Mouse (Mus musculus) embryonic facial prominence, embryonic 14.5 days (tissue): ENCODE results near the gene Acly. TPM values are rescaled to one million over a fixed set of nuclear protein-coding genes. Genes with fewer than 3 reads are reported as not detected.

Experiments used
- ATAC-seq: fragments of 200-750 bp; cut with Nextera tagmentation; 2 replicates; pipeline ENCODE4 v1.8.0; 2017; ENCODE audit warnings: low read depth, moderate number of reproducible peaks, moderate TSS enrichment
- DNase-seq: peaks from one replicate; pipeline ENCODE4 v3.0.0-alpha.2; 2015; ENCODE audit warnings: low spot score
- H3K27ac ChIP-seq: fragments of 300-500 bp; sonication (generic); replicated peaks from 2 replicates; pipeline ENCODE4 v1.5.1; 2014; ENCODE audit warnings: low read depth, mild to moderate bottlenecking, low read length, moderate library complexity
- H3K27me3 ChIP-seq: fragments of 300-500 bp; sonication (generic); replicated peaks from 2 replicates; pipeline ENCODE4 v1.6.1; 2014; ENCODE audit warnings: low read length; ENCODE audit not compliant: control insufficient read depth, insufficient read depth
- H3K36me3 ChIP-seq: fragments of 300-500 bp; sonication (generic); 2 replicates; pipeline ENCODE4 v1.6.1; 2014; ENCODE audit warnings: low read length, mixed read lengths; ENCODE audit not compliant: control insufficient read depth, insufficient read depth
- H3K4me1 ChIP-seq: fragments of 300-500 bp; sonication (generic); 2 replicates; pipeline ENCODE4 v1.6.1; 2014; ENCODE audit warnings: antibody characterized with exemption, low read length; ENCODE audit not compliant: control insufficient read depth, insufficient read depth
- H3K4me2 ChIP-seq: fragments of 300-500 bp; sonication (generic); 2 replicates; pipeline ENCODE4 v1.6.1; 2014; ENCODE audit warnings: low read depth, mild to moderate bottlenecking, low read length, moderate library complexity, mixed read lengths
- H3K4me3 ChIP-seq: fragments of 300-500 bp; sonication (generic); 2 replicates; pipeline ENCODE4 v1.5.1; 2014; ENCODE audit warnings: low read depth, mild to moderate bottlenecking, low read length
- H3K9ac ChIP-seq: fragments of 300-500 bp; sonication (generic); 2 replicates; pipeline ENCODE4 v1.6.1; 2014; ENCODE audit warnings: low read depth, mild to moderate bottlenecking, low read length, moderate library complexity, mixed read lengths
- H3K9me3 ChIP-seq: fragments of 300-500 bp; sonication (generic); 2 replicates; pipeline ENCODE4 v1.6.1; 2016; ENCODE audit warnings: low read length; ENCODE audit not compliant: control insufficient read depth
- WGBS: fragments of 180-500 bp; shearing (Covaris S2); extraction: QIAGEN DNeasy Blood & Tissue Kit; methylation state at CpG from one replicate; pipeline ENCODE4 v1.1.7; 2014; 5-methylcytosine and 5-hydroxymethylcytosine counted together
- polyA plus RNA-seq: library from polyadenylated mRNA; unstranded; fragments of >200 nt; fragmentation: Nextera tagmentation; extraction: Ambion mirVana; gene quantifications from 2 replicates; pipeline ENCODE4 v1.2.1, GENCODE M21; 2014

Acly gene
- polyA plus RNA-seq, 1 experiment from 2014 or later, result 114 TPM

DNA sequence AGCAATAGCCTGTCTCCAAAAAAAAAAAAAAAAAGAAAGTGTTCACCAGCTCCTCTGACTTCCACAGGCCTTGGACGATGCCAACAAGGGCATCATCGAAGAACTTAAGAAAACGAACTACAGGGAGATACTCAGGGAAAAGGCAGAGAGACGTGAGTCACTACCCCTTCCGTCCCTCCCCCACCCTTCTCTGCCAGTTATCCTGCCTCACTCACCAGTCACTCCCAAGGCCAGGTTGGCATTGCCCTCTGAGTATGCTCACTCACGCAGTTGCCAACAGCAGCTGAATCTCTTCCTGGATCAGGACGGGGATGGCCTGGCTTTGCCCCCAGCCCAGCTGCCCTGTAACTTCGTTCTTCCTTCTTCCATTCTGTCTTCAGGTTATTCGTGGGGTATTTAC, 42.0 kb upstream of the Acly start:
- peaks cover 10% of the 10 kb centered on the region; the same call in 1 of the 2 replicates for H3K27me3 ChIP-seq
- DNase-seq, result no peak
- ATAC-seq, result no peak
- H3K4me3 ChIP-seq, result no peak overlapping the region
- H3K9ac ChIP-seq, result no peak overlapping the region
- H3K27ac ChIP-seq, result no peak overlapping the region
- H3K4me2 ChIP-seq, result no peak overlapping the region
- H3K36me3 ChIP-seq, result no peaks in the 10 kb centered on the region
- H3K4me1 ChIP-seq, result peaks cover 4% of the 10 kb centered on the region; the same call in 1 of the 2 replicates
- H3K9me3 ChIP-seq, result no peaks in the 10 kb centered on the region
- WGBS, result 60% methylated on average over 9 of the region's 9 CpGs

DNA sequence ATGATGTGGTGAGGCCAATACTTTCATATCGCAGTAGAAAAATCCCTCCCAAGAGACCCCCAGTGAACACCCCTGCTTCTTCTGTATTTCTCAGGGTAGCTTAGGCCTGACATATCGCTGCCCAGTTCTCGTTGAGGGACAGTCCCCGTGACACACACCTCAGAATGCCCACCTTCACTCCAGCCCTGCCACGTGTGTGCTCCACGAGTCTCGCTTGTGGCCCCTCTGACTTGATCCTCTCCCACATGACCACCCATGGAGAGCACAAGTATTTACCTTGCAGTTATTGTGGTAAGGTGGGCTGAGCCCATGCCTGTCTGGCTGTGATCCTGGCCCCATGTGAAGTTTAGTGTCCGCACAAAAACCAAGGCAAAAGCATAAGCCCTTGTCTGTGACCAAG, 40.9 kb upstream of the Acly start:
- no peak overlapping the region for H3K27ac ChIP-seq
- peaks cover 10% of the 10 kb centered on the region; the same call in 1 of the 2 replicates for H3K27me3 ChIP-seq
- no peak overlapping the region for H3K9ac ChIP-seq
- DNase-seq (no peak), ATAC-seq (no peak)
- WGBS, result 80% methylated on average over 8 of the region's 8 CpGs
- H3K9me3 ChIP-seq, result no peaks in the 10 kb centered on the region
- H3K4me2 ChIP-seq, result no peak overlapping the region
- no peaks in the 10 kb centered on the region for H3K36me3 ChIP-seq
- no peak overlapping the region for H3K4me3 ChIP-seq
- H3K4me1 ChIP-seq, result peaks cover 4% of the 10 kb centered on the region; the same call in 1 of the 2 replicates

DNA sequence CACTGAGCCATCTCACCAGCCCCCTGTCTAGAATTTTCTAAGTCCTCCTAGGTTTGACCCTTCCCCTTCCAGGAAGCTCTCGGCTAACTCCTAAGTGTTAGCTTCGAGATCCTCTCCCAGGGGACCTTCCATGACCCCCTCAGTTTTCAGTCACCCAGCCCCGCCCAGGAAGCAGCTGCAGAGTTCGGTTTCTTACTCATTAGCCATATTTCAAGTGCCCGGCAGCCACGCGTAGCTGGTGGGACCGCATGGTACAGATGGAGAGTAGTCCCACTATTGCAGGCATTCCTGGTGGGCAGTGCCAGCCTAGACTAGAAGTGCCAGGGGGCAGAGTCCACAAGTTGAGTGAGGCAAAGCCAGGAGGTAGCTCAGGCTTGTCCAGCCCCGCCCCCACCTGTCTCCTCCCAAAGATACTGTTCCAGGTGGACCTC, 40.0 kb upstream of the Acly start:
- Histone ChIP-seq H3K27ac (no peak overlapping the region), H3K9me3 (no peaks in the 10 kb centered on the region), H3K27me3 (peaks cover 10% of the 10 kb centered on the region; the same call in 1 of the 2 replicates), H3K4me2 (no peak overlapping the region), H3K4me3 (no peak overlapping the region), H3K36me3 (no peaks in the 10 kb centered on the region), H3K4me1 (peaks cover 4% of the 10 kb centered on the region; the same call in 1 of the 2 replicates), H3K9ac (no peak overlapping the region)
- 60% methylated on average over 9 of the region's 9 CpGs for WGBS
- no peak for DNase-seq
- ATAC-seq, result no peak

DNA sequence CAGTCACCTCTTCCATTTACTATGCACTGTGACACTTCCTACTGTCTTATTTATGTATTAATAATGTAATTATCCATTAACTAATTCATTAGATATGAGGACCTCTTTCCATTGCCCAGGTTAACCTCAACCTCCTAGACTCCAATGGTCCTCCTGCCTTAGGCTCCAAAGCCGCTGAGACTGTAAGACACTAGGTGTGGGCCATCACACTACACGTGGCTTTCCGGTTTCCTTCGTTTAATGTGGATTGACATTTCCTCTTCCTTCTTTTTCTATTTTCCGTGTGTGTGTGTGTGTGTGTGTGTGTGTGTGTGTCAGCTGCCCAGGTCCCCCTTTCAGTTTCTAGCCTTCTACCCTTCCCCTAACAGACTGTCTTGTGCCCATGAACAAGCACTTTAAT, 39.4 kb upstream of the Acly start:
- Histone ChIP-seq H3K36me3 (no peaks in the 10 kb centered on the region), H3K9me3 (no peaks in the 10 kb centered on the region), H3K4me1 (peaks cover 4% of the 10 kb centered on the region; the same call in 1 of the 2 replicates), H3K4me2 (no peak overlapping the region), H3K4me3 (no peak overlapping the region), H3K9ac (no peak overlapping the region), H3K27me3 (peaks cover 10% of the 10 kb centered on the region; the same call in 1 of the 2 replicates), H3K27ac (no peak overlapping the region)
- DNase-seq, result no peak
- 74% methylated on average over 5 of the region's 5 CpGs for WGBS
- no peak for ATAC-seq

DNA sequence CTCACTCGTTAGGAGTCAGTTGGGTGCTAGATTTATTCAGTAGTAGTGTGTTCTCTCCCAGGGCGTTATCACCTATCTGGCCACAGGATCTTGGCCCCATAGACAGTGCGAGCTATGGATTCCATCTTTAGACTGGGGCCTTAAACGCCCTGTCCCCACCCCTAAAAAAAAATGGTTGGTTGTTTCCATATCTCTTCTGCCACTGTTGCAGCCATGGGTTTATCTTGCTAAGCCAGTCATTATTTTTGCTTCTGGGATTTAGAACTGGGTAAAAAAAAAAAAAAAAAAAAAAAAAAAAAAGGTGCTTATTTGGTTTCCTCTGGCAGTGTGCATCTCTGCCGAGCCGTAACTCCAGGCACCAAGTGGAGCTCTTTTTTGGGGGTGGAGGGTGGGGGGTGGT, 36.9 kb upstream of the Acly start:
- Histone ChIP-seq H3K36me3 (no peaks in the 10 kb centered on the region), H3K27ac (no peak overlapping the region), H3K9me3 (no peaks in the 10 kb centered on the region), H3K4me2 (no peak overlapping the region), H3K4me3 (no peak overlapping the region), H3K4me1 (no peaks in the 10 kb centered on the region), H3K27me3 (no peaks in the 10 kb centered on the region), H3K9ac (no peak overlapping the region)
- 86% methylated on average over 6 of the region's 6 CpGs for WGBS
- ATAC-seq (no peak), DNase-seq (no peak)

DNA sequence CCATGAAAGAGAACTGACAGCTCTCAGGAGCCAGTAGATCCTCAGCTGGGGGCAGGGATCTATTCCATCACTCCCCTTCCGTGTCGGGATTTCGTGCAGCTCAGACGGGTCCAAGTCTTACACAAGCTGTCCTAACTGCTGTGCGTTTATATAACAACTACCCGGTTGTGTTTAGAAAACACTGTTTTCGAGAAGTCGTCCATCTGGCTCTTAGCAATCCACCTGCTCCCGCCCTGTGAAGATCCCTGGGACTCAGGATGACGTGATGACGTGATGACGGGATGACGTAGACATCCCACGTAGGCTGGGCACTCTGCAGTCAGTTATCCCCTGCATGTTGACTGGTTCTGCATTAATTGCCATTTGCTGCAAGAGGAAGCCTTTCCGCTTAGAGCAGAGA, 36.5 kb upstream of the Acly start:
- Histone ChIP-seq H3K4me3 (no peak overlapping the region), H3K9ac (no peak overlapping the region), H3K27ac (no peak overlapping the region), H3K4me1 (no peaks in the 10 kb centered on the region), H3K27me3 (no peaks in the 10 kb centered on the region), H3K9me3 (no peaks in the 10 kb centered on the region), H3K4me2 (no peak overlapping the region), H3K36me3 (no peaks in the 10 kb centered on the region)
- 73% methylated on average over 15 of the region's 15 CpGs for WGBS
- ATAC-seq (no peak), DNase-seq (no peak)

DNA sequence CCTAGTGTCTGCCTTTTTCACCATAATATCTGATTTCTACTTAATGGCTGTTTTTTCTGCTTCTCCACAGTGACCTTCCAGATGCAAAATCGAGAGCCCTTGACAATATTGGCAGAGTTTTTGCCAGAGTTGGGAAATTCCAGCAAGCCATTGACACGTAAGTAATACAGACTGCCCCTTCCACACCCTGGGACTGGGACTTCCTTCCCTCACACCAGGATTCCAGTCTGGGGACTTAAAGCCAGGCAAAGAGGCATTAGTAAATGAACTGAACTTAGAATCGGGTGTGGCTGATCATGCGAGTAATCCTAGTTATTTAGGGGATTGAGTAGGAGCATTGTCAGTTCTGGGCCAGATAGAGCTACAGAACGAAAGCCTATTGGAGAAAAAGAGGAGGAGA, 33.9 kb upstream of the Acly start:
- Histone ChIP-seq H3K4me3 (no peak overlapping the region), H3K4me2 (no peak overlapping the region), H3K27ac (no peak overlapping the region), H3K4me1 (no peaks in the 10 kb centered on the region), H3K36me3 (no peaks in the 10 kb centered on the region), H3K27me3 (no peaks in the 10 kb centered on the region), H3K9me3 (no peaks in the 10 kb centered on the region), H3K9ac (no peak overlapping the region)
- DNase-seq, result no peak
- no peak for ATAC-seq
- 46% methylated on average over 5 of the region's 5 CpGs for WGBS

DNA sequence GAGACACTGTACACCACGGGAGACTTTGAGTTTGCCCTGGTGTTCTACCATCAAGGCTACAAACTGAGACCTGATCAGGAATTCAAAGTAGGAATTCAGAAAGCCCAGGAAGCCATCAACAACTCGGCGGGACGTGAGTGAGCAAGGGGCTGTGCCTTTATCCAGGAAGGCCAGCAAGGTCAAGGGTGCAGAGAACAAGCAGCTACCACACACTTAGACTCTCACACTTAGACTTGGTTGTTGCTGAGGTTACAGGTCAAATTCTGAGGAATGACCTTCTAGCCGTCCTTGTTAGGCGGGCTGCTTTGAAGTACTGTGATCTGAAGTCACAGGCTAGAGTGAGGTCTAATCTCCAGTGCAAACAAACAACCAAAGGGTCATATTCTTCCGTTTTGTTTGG, 31.7 kb upstream of the Acly start:
- no peak for DNase-seq

DNA sequence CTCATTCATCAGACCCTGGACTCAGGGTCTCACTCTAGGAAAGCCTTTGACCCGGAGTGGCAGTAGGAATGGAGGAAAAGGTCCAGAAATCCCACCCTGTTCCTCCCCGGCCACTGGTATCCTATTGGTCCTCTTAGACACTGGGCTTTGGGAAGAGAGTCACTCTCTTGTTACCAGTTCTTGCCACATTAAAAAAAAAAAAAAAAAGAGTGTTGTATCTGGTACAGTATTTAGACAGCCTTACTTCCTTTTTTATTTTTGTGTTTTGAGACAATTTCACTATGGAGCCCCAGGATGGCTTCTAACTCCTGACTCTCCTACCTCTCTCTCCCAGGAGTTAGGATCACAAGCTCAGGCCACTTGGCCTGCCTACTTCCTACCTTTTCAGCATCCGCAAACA, 29.8 kb upstream of the Acly start:
- H3K4me2 ChIP-seq, result no peak overlapping the region
- H3K36me3 ChIP-seq, result no peaks in the 10 kb centered on the region
- DNase-seq (no peak), ATAC-seq (no peak)
- no peaks in the 10 kb centered on the region for H3K9me3 ChIP-seq
- no peaks in the 10 kb centered on the region for H3K27me3 ChIP-seq
- WGBS, result 72% methylated on average over 3 of the region's 3 CpGs
- H3K4me3 ChIP-seq, result no peak overlapping the region
- no peaks in the 10 kb centered on the region for H3K4me1 ChIP-seq
- H3K9ac ChIP-seq, result no peak overlapping the region
- H3K27ac ChIP-seq, result no peak overlapping the region

More for the DNA sequence above, 31.7 kb upstream of the Acly start:
- Histone ChIP-seq H3K27ac (no peak overlapping the region), H3K9me3 (no peaks in the 10 kb centered on the region), H3K27me3 (no peaks in the 10 kb centered on the region), H3K4me2 (no peak overlapping the region), H3K36me3 (no peaks in the 10 kb centered on the region), H3K4me1 (no peaks in the 10 kb centered on the region), H3K9ac (no peak overlapping the region), H3K4me3 (no peak overlapping the region)
- WGBS, result 31% methylated on average over 7 of the region's 7 CpGs
- no peak for ATAC-seq
